In the genomic region with DNA sequence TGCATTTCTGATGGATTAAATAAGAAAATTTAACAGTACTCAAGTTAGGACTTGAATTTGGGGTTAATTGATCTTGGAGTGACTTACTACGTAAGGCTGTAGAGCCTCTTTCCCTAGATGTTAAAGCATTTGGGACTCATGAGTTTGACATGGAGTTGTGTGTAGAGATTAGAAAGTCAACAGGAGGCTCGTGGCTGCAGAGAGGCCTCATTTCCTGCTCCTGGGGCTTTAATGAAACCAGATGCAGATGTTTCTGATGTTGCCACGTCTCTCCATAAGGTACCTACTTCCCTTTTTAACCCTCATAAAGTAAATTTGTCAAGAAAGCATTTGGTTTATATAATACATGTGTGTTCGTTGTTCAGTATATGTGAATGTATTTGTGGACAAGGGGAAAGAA, we compare ENCODE assay signal across 25 mouse cellular contexts. TPM values are rescaled to one million over a fixed set of nuclear protein-coding genes. Genes with fewer than 3 reads are reported as not detected.
DNase-seq lines count a peak whose midpoint lies in the region; ATAC-seq lines count a peak whose summit lies in the region.
"Had no signal": no experiment of that assay in that cellular context is flagged by ENCODE, and none has a peak within 500 bp of the region (broad histone marks: within the 10 kb centered on the region; RNA-seq: fewer than 3 reads in every experiment).

No protein-coding gene starts in this region.

- no peak for ATAC-seq in midbrain, embryonic 16.5 days
- ATAC-seq: CD4-positive, CD25-positive, alpha-beta regulatory T cell, adult 4 months; forebrain, embryonic 16.5 days; inflammation-experienced regulatory T-cells, adult 6 months; midbrain, embryonic 13.5 days had no signal

- H3K4me3 ChIP-seq in limb, embryonic 10.5 days = no peak overlapping the region
- H3K4me3 ChIP-seq in midbrain, embryonic 16.5 days (ENCODE audit: low read depth, low read length) = no peak overlapping the region
- H3K4me3 ChIP-seq: embryonic facial prominence, embryonic 13.5 days; forebrain, embryonic 10.5 days; hindbrain, embryonic 13.5 days; lung, embryonic 15.5 days; midbrain, embryonic 13.5 days had no signal

- WGBS in limb, embryonic 10.5 days = 15% methylated on average over 4 of the region's 4 CpGs
- WGBS in midbrain, embryonic 16.5 days = 84% methylated on average over 4 of the region's 4 CpGs

- H3K36me3 ChIP-seq in limb, embryonic 10.5 days = peaks cover 4% of the 10 kb centered on the region; the same call in 1 of the 2 replicates
- H3K36me3 ChIP-seq in midbrain, embryonic 16.5 days (ENCODE audit: control insufficient read depth, insufficient read depth, low read length) = peaks cover 14% of the 10 kb centered on the region
- H3K36me3 ChIP-seq: embryonic facial prominence, embryonic 13.5 days; lung, embryonic 15.5 days had no signal

- H3K9ac ChIP-seq in midbrain, embryonic 16.5 days (ENCODE audit: low read depth, low read length) = no peak overlapping the region
- H3K9ac ChIP-seq: embryonic facial prominence, embryonic 13.5 days; hindbrain, embryonic 13.5 days; lung, embryonic 15.5 days; midbrain, embryonic 13.5 days had no signal

- peak overlapping the region; percentile 67 for H3K27ac ChIP-seq in limb, embryonic 10.5 days
- H3K27ac ChIP-seq in midbrain, embryonic 16.5 days (ENCODE audit: low read length) = no peak overlapping the region
- H3K27ac ChIP-seq: embryonic facial prominence, embryonic 13.5 days; forebrain, embryonic 10.5 days; hindbrain, embryonic 13.5 days; lung, embryonic 15.5 days; midbrain, embryonic 13.5 days had no signal

- H3K4me2 ChIP-seq in midbrain, embryonic 16.5 days (ENCODE audit: low read length) = no peak overlapping the region
- H3K4me2 ChIP-seq: embryonic facial prominence, embryonic 13.5 days; hindbrain, embryonic 13.5 days; liver, embryonic 11.5 days; lung, embryonic 15.5 days; midbrain, embryonic 13.5 days had no signal

- H3K9me3 ChIP-seq in limb, embryonic 10.5 days (replicated peaks) = no peaks in the 10 kb centered on the region
- no peaks in the 10 kb centered on the region for H3K9me3 ChIP-seq in midbrain, embryonic 16.5 days (replicated peaks; ENCODE audit: control insufficient read depth, low read length, poor library complexity, severe bottlenecking)
- H3K9me3 ChIP-seq: embryonic facial prominence, embryonic 13.5 days; forebrain, embryonic 10.5 days; hindbrain, embryonic 13.5 days; lung, embryonic 15.5 days; midbrain, embryonic 13.5 days had no signal

- H3K27me3 ChIP-seq in limb, embryonic 10.5 days (ENCODE audit: low read depth, poor library complexity, severe bottlenecking) = no peaks in the 10 kb centered on the region
- H3K27me3 ChIP-seq in midbrain, embryonic 16.5 days (ENCODE audit: control insufficient read depth, insufficient read depth, low read depth, low read length) = no peaks in the 10 kb centered on the region
- H3K27me3 ChIP-seq: embryonic facial prominence, embryonic 13.5 days; hindbrain, embryonic 13.5 days; lung, embryonic 15.5 days; midbrain, embryonic 13.5 days had no signal

- H3K4me1 ChIP-seq in limb, embryonic 10.5 days = peaks cover 21% of the 10 kb centered on the region
- no peaks in the 10 kb centered on the region for H3K4me1 ChIP-seq in midbrain, embryonic 16.5 days (ENCODE audit: control insufficient read depth, insufficient read depth, low read length)
- H3K4me1 ChIP-seq: embryonic facial prominence, embryonic 13.5 days; forebrain, embryonic 10.5 days; hindbrain, embryonic 13.5 days; lung, embryonic 15.5 days; midbrain, embryonic 13.5 days had no signal

- DNase-seq in embryo, embryonic 11 days = peak; percentile 26
- DNase-seq in embryo, embryonic 10 days (ENCODE audit: low spot score) = no peak
- peak; percentile 9 for DNase-seq in embryo, embryonic 11.5 days (ENCODE audit: low read depth, low spot score)
- peak; percentile 44 for DNase-seq in limb, embryonic 10.5 days (ENCODE audit: low spot score)
- DNase-seq in layer of hippocampus, adult 11-12 months (ENCODE audit: low spot score) = no peak
- no peak for DNase-seq in spleen, postnatal 4 days (ENCODE audit: low spot score in 2 of 2)
- DNase-seq: adrenal gland, adult 2 months; adrenal gland, postnatal 36 days; cerebellum, adult 2 months; cerebellum, postnatal 25 days; heart, postnatal 14 days; kidney, adult 11 months; kidney, postnatal 36 days; left cerebral cortex, postnatal 4 days; thymus, postnatal 4 days had no signal

RNA-seq across cellular contexts. Expression of gene Fam171b, which starts 43.8 kb away (rescaled TPM):
- 9.5 and 15.4 TPM in 2 replicates for polyA plus RNA-seq in limb, embryonic 10.5 days (2016; fragmentation: Nextera tagmentation; extraction: Ambion mirVana)
- polyA plus RNA-seq in midbrain, embryonic 16.5 days (2015; fragmentation: Nextera tagmentation; extraction: Ambion mirVana) = 87.2 and 94.6 TPM in 2 replicates

Comparison
In these comparisons a context has a peak if more than half of its experiments do, and no peak if none do; other contexts are left out.
1. DNase-seq: peak in embryo, embryonic 11 days (single experiment), embryo, embryonic 11.5 days (single experiment) and limb, embryonic 10.5 days (single experiment); none in embryo, embryonic 10 days (single experiment), layer of hippocampus, adult 11-12 months (single experiment) and spleen, postnatal 4 days (0 of 2).